Mouse (Mus musculus): ENCODE results near the gene Ciart. TPM values are rescaled to one million over a fixed set of nuclear protein-coding genes. Genes with fewer than 3 reads are reported as not detected.
"Not testable (repeated sequence)": the region's sequence is repeated elsewhere in the genome, so short reads cannot be mapped to it uniquely, and the experiment has no call there.

Gene Ciart
- total RNA-seq, 2 experiments from 2014 or later, result 5.9 TPM

DNA sequence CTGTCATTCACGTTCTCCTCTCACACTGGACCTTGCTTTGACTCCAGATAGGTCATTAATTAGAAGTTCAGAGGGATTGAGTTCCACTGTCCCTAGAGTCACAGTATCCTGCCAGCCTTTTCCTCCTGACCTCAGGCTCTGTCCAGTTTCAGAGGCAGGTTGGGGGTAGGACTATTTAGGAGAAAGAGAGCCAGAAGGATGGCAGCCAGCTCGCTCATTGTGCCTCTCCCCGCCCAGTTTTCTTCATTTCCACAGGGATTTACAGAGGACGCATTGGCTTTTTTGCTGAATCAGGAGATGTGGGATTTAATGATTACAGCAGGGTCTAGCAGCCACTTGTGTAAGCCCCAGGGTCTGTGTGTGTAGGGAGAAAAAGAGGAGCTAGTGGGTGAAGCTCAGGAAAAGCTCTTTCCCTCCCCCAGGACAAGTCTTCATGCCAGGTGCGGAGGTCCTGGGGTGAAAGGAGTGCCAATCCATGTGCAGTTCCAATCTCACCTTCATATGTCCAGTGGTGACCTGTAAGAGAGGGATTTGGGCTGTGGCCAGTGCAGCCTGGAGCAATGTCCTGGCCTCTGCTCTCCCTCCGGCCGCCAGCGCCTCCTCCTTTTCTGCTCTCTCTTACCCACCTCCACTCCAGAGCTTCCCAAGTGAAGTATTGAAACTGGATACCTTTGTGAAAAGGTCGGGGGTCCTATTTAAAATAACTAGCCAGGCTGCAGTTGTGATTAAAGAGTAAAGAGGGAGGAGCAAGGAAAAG lies 19.7 kb upstream of the Ciart start:
- DNase-seq, result peak; percentile 47 to 51

DNA sequence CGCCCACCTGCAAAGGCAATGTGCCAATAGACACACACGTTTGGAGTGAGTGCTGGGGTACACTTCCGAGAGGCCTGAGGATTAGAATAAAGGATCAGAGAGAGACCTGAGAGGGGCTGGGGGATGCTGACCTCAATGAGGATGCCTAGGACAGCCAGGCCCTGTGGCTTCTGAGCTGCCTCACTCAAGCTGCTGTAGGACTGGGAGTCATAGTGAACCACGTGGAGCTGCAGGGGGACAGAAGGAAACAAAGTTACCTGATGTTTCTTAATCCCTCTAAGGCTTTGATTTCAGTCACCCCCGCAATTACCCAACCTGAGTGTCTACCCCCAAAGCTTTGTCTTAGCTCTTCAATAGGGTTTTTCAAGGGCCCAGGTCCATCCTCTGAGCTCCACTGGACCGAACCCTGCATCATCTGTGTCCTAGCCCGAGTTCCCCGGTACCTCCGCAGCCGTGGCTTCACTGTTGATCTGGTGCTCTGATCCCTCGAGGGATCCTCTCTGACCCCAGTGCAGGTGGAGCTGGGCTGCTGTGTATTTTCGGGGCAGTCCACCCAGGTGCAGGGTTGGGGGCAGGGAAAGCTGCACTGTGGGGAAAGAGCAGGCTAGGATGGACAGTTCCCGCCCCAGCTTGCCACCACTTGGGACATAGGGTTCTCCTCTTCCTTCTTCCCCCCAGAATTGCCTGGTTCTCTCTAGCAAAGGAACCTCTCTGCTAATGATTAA lies 17.9 kb upstream of the Ciart start:
- DNase-seq, result no peak

DNA sequence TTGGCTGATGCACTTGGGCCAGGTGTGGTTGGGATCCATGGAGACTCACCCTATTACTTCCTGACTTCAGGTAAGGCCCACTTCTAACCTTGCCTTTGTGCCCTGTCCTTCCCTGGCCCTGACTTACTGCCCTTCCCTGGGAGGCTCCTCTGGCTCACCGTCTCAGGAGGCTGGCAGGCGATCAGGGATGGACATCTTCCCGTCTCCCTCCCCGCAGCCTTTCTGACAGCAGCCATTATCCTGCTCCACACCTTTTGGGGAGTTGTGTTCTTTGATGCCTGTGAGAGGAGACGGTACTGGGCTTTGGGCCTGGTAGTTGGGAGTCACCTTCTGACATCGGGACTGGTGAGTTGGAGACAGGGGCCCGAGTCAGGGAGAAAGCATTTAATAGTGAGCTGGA lies 13.4 kb upstream of the Ciart start:
- DNase-seq, result not testable (repeated sequence)

DNA sequence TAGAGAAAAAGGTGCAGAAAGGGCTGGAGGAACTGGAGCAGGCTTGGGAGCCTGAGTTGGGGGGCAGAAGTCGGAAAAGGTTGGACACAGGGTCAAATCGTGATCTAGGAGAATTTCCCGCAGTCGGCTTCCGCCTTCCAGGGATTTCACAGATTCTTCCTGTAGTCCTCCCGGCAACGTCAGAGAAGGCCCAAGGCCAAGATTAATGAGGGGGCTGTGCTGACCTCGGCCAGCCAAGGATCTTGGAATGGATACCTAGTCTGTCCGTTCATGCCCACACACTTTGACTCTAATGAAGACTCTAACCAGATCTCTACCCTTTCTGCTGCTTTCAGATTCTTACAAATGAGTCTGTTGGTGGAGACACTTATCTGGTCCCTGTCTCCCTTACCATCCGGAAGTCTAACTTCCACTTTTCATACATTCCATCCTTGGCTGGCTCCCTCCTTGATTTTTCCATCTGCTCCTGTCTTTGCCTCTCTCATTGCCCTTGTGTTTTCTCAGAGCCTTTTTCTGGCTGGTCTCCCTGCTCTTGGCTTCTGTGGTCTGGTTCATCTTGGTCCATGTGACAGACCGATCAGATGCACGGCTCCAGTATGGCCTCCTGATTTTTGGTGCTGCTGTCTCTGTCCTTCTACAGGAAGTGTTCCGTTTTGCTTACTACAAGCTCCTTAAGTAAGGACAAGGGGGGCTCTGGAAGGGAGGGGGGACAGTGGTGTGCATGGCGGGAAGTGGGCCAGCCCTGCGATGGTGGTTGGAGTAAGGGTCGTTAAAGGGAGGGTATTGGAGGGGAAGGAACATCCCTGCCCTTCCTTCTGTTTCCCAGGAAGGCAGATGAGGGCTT lies 12.5 kb upstream of the Ciart start:
- DNase-seq, result peak; percentile 75 to 77

DNA sequence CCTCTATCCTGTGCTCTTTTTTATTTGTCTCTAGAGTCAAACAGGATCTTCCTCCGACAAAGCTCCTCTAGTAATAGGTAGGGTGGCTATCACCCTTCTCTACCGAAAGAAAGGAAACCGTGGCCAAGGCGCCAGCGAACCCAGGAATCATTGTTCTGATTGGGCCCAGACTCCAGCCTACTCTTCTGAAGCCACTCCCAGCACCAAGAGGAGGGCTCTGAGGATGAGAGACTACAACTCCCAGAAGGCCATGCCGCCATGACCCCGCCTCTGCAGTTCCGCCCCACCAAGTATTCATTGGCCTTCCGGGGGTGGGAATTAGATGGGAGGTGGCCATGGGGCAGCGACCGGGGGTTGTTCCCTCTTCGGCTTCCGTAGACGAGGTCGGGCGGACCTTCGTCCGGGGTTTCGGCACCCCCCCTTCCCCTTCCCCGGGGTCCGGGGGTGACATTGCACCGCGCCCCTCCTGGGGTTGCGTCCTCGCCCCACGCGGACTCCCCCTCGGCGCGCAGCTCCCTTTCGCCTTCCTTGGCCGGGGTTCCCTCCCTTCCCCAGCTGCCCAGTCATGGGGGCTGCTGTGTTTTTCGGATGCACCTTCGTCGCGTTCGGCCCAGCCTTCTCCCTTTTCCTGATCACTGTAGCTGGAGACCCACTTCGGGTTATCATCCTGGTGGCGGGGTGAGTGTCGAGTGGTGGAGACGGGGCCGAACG lies 11.7 kb upstream of the Ciart start, which contains the start of gene Aph1a:
Gene Aph1a, plus strand, starts transcription at position 364 of the 711 bp plus-strand sequence.
- DNase-seq, result peak; percentile 97 to 99

DNA sequence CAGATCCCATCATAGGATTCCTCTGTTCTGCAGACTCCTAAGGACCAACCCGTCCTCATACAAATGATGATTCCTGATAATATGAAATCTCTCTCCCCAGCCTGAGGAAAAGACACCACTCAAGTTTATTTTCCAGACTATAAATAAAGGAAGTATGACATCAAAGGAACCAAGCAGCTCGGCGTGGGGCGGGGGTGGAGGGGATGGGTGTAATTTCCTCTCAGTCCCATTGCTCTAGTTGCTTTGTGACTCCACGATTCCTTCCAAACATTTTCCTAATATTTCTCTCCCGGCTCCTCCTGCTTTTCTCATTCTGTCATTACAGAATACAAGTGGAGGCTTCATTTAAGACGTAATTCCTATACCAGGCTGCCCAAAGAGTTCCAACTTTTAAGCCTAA lies 11.1 kb upstream of the Ciart start:
- no peak for DNase-seq

DNA sequence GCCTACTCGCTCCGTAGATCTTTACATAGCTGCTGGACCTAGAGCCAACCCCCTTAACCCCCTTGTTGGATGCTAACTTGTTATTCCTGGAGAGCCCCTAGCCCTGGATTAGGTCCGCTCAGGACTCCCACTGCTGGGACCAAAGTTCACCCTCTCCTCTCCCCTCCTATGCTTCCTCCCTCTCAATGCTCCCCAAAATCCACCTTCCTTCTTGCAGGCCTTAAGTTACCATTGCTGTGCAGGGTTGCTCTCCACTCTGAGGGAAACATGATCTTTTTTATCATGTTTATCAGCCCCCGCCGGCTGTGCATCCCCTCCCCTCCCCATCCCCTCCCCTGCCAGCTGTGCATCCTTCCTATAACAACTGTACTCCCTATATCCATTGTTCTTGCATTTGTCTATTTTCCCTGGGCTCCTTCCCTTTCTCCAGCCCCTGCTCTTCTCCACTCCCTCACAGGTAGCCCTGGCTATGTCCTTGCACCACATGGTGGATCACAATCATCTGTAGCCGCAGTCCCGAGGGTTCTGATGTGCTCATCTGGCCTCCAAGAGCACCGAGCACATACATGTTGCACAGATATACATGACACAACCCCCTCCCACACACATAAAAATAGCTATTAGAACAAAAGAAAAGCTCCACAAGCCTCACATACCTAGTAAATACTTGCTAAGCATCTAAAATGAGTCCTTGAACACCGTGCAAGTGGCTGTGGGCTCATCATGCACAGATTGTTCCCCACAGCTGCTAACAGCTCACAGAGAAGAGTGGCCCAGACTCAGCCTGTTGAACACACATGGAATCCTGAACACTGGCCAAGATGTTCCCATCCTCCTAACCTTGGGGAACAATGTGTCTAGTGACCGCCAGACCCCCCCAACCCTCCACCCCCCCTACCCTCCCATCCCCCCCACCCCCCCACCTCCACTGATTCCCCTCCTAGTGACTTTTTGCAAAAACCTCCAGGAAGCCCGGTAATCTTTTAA lies 10.3 kb upstream of the Ciart start:
- DNase-seq, result no peak

DNA sequence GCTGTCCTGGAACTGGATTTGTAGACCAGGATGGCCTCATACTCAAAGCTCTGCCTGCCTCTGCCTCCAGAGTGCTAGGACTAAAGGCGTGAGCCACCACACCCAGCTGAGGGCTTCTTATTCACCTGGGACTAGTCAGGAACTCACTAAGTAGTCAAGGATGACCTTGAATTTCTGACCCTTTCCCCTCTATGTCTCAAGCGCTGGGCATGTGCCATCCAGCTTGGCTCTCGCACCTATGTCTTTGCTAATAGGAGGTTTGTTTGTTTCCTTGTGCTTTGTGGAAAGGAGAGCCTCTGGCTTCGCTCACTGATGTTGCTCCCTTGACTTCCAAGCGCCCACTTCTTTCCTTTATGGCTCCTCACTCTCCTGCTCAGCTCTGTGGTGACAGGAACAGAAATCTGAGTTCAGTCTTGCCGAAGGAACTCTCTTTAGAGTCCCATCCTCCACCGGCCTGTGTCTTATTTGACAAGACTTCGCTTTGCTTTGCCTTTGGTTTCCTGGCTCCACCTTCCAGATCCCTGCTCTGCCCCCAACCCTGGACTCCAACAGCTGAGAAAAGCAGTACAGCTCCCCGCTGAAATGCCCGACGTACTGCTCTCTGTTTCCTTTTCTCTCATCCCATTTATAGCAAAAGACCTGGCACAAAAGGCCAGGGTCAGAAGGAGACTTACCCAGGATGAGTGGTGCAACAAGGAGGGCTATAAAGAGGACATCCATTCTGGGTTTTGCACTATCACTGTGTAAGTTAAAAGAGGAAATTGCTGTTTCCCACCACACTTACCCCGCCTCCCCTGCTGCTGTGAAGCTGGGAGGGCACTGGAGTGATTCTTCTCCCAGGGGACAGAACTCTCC lies 9.4 kb upstream of the Ciart start, which contains the start of gene BC028528:
Gene BC028528, minus strand, starts transcription at position 795 of the 855 bp plus-strand sequence.
- DNase-seq, result peak; percentile 59 to 70

DNA sequence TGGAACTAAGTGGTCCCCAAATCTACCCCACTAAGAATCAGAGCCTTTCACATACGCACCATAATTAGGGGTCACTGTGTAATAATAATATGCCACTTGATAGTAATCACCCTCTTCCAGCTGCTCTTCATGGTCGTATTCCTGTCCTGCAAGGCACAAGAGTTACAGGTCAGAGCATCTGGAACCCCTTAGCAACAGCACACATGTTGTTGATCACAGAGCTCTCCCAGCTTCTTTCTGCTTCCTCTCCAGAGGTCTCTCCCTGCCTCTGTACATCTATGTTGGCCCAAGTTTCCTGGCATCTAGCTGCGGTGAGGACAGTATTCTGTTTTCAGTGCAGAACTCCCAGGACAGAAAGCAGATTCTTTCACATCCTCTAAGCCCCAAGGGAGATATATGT lies 7.6 kb upstream of the Ciart start:
- DNase-seq, result no peak

DNA sequence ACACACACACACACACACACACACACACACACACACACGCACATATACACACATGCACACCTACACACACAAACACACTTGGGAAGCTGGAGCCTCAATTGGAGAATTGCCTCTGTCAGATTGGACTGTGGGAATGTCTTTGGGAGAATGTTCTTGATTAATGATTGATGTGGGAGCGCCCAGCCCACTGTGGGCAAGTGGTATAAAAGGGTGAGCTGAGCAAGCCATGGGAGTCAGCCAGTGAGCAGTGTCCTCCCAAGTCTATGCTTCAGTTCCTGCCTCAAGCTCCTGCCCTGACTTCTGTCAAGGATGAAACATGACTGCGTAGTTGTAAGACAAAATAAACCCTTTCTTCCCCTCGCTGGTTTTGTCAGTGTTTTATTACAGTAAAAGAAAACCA lies 5.5 kb upstream of the Ciart start:
- no peak for DNase-seq

DNA sequence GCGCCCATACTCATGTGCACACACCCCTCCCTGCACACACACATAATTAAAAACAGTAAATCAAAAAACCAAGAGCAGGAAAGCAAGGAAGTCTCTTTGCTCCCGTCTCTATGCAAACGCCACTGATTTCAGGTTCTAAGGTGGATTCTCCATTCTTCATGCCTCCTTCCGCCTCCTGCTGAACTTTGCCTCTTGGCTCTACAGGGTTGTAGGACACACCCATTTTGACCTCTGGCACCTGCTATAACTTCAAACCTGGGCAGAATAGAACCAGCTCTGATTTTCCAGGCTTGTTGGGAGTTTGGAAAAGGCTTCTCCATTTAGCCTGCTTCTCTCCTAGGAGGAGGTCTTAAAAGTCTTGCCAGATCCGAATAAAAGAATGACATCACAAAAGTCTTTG lies 2.3 kb upstream of the Ciart start:
- no peak for DNase-seq

DNA sequence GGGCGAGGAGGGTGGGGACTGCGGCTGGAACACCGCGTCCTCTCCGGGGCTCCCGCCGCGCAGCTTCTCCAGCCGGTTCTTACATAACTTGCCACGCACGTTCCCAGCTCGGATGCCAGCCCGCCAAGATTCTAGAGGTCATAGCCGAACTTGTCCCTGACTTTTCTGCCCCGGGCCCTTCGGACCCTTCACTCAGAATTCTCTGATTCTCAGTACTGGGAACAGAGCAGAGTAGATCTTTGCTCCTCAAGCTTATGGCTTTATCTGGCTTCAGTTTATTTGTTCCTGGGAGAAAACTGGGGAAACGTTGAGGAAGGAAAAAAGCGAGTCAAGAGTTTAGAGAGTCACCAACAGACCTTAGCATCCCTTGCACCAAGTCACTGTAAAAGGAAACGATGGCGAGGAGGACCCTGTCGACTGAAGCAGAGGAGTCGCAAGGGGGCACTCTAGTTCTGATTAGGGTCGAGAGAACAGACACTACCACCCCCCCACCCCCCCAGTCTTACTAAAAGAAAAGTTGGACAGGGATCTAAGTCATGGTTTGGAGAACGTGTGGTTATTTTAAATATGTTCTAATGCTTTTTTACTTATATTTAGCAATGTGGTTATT lies 870 bp upstream of the Ciart start:
- peak; percentile 82 to 89 for DNase-seq

DNA sequence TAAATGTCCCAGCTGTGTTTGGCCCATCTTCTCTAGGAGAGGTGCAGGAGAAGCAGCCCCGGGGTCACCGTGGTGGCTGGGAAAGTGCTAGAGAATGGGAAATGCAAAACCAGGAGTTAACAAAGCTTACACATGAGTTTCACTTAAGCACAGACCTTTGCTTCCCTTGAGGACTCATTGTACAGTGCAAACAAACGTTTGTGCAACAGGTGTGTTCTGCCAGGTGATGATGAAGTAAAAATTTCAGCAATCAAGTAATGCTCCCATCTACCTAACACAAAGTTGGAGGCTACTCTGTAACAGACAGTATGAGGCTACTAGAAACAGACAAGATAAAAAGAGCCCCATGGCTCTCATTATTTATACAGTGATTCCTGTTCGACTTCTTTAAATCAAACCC lies 3.0 kb downstream of the Ciart start:
- no peak for DNase-seq

DNA sequence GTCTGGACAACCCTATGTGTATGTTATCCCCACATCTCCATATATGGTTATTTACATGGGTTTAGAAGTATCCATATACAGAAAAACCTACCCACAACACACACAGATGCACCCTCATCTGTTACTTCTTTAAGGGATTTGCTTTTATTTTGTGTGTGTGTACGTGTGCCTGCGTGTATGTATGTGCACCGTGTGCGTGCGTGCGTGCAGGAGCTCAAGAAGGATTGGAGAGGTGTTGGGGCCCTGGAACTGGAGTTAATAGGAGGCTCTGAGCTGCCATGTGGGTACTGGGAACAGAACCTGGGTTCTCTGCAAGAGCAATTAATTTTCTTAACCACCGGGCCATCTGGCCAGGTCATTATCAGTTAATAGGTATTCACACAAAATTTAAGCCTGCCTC lies 10.0 kb downstream of the Ciart start:
- DNase-seq, result no peak

DNA sequence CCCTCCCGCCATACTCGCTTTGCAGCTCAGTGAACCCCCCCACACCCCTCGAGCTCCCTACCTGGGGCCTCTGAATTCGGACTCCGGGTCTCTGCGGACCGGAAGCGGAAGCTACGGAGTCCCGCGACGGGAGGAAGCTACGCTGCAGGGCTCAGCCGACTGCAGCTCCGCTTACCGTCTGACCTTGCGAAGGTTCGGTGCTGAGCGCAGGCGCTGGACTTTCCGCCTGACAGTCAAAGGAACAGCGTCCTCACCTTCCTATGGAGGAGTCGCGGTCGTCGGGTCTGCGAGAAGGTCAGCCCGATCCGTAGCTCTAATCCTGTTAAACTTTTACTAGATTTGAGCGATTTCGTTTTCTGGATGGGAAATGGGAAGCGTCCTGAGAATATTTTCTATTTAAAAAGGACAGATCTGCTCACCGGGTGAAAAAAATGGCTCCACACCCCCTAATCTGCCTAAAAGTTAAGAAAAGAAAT lies 10.6 kb downstream of the Ciart start, which contains the start of gene Mrps21:
Gene Mrps21, minus strand, starts transcription at position 128 of the 476 bp plus-strand sequence.
- peak; percentile 89 to 93 for DNase-seq

DNA sequence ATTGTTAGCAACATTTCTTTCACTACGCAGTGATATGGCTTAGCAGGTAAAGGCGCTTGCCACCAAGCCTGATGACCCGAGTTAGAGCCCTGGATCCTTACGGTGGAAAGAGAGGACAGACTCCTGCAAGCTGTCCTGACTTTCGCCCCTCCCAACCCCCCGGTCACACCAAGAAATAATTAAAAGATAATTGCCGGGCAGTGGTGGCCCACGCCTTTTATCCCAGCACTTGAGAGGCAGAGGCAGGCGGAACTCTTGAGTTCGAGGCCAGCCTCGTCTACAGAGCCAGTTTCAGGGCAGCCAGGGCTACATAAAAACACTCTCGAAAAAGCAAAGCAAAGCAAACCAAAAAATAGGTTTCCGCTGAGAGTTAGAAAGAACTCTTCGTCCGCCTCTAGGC lies 11.1 kb downstream of the Ciart start:
- peak in 1 of 2 experiments; percentile 12 for DNase-seq

DNA sequence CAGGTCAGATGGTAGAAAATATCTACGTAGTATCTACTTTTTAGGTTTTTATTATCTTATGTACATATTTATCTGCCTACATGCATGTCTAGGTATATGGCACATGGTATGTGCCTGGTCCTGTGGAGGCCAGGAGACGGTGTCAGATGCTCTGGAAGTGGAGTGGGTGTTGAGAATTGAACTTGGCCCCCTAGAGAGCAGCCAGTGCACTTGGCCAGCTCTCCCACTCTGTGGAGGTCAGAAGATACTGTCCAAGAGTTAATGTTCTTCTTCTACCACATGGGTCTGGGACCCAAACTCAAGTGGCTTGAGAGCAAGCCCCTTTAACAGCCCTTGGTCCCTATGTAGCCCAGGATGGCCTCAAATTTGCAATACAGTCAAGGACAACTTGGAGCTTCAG lies 14.6 kb downstream of the Ciart start:
- no peak for DNase-seq

DNA sequence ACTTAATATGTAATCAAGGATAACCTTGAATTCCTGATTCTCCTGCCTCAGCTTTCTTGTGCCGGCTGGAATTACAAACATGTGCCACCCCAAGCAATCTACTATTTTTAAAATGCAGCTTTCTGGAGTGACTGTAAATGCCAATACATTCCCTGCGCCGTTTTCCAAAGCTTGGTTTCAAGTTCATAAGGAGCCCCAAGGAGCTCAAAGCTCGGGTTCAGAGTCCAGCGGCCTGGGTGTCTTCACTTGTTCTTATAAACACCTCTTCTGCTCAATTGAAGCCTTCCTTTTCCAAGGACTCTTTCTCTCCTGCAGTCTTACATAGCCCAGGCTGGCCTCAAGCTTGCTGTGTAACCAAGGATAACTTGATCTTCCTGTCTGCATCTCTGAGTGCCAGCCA lies 16.0 kb downstream of the Ciart start:
- DNase-seq, result no peak

DNA sequence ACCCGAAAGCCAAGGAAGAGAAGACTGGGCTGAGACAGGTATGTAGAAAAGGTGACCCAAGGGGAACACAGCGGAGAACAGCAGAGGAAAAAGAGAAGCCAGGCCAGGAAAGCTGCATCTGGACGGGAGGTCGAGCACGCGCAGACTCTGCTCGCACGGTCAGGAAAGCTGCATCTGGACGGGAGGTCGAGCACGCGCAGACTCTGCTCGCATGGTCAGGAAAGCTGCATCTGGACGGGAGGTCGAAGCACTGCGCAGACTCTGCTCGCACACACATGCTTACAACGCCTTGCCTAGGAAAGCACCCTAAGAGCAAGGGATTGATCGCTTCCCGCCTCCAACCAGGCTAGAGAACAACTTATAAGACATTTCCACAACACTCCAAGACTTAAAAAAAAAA lies 16.5 kb downstream of the Ciart start:
- DNase-seq, result no peak
